Mouse (Mus musculus) layer of hippocampus, adult 8-10 months (tissue): ENCODE results near the gene Tnip3. TPM values are rescaled to one million over a fixed set of nuclear protein-coding genes. Genes with fewer than 3 reads are reported as not detected.

Experiments
- DNase-seq, 2 experiments: peaks; one replicate each; pipeline ENCODE4 v3.0.0; 2022; ENCODE audit warnings: low spot score in 2 of 2
- total RNA-seq, 4 experiments: library from RNA; stranded (reverse); gene quantifications; 2 replicates each; pipeline ENCODE4 v1.2.4; 2022

The Tnip3 gene
- not detected for total RNA-seq

DNA sequence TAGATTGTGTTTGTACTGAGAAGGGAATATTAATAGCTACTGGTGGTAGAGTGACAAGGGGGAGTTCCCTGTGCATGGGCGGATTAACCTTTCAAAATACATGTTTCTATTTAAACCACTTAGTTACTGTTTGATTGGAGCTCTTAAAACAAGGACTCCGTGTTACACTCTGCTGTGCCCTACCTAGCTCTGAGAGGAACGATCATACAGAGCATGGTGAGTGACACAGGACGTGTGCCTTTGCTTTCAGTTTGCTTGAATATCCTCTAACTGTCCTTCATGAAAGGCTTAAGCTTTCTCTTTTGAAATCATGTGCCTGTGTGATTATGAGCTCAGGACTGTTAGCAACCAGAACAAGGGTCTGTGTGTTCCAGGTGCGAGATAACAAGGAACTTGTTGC, at the start of gene Tnip3:
Gene Tnip3 (plus strand): TSS at position 122 of the 400 bp plus-strand sequence.
- DNase-seq = no peak

DNA sequence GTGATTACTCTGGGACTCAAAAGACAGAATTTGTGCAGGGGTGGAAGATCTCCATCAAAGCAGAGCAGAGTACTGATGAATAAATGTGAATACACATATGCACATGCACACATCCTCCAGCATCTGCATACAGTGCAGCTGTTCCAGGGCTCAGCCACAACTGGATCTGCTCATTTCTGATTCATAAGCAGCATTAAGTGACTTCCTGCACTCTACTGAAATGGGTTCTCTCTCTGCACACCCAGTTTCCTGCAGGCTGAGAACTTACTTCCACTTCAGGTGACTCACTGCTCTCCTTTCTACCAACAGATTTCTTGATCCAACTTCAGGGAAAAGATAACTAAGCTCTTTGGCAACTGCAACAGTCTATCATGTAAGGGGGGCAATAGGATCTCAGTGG, 26.3 kb upstream of the Tnip3 start:
- DNase-seq = no peak

DNA sequence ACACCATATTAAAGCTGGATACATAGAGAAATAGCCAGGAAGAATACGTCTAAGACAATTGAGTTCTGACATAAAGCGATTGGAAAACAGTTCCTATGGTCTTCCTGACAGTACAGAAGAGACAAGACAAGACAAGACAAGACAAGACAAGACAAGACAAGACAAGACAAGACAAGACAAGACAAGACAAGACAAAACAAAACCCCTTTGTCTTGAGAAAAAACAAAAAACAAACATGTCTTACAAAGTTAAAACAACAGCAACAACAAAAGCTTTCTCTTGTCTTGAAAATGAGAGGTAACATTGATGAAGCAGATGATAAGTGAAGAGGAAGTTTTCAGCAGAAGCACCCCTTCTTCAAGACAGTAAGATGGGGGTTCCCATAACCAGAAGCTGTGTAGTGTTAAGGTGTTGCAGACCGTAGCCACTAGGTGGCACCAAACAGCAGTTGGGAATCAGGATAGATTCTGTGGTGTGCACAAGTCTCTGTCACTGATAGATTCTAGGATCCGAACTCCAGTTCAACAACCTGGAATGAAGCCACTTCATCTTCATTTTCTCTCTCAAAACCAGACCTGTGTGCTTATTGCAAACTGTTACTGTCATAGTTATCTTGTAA, 15.0 kb upstream of the Tnip3 start:
- DNase-seq = peak; percentile 33 to 69

DNA sequence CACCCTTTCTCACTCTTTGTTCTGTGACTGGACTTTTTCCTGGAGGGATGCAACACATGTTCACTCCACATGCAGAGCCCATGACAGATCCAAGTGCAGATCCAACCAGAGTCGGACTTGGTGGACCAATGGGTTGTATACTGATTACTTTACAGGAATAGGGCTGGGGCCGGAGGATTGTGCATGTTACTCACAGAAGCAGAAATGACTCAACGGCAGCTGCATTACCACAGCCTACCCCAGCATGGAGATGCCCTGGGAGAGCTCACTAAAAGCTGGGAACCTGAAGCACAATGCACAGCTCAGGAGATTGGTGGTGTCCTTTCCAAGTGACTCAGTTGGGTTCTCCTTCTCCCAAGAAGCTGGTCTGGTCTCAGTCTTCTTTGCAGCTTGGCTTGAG, 11.3 kb upstream of the Tnip3 start:
- no peak for DNase-seq

DNA sequence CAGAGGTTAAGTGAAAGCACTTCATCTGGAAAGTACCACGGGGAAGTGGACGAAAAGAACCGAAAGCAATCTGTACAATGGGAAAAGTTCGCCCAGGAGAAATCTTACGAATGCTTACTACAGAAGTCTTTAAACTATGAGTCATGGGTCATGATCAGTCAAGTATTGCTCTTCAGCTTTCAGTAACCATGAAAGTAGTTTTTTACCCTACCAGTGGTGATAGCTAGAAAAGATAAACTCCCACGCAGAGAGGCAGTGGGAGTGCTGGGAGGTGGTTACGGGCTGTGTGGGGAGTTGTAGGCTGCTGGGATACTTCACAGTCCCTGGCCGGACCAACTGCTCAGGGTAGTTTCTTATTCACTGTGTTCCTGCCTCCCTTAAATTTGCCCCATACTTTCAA, 8.4 kb upstream of the Tnip3 start:
- DNase-seq = no peak

DNA sequence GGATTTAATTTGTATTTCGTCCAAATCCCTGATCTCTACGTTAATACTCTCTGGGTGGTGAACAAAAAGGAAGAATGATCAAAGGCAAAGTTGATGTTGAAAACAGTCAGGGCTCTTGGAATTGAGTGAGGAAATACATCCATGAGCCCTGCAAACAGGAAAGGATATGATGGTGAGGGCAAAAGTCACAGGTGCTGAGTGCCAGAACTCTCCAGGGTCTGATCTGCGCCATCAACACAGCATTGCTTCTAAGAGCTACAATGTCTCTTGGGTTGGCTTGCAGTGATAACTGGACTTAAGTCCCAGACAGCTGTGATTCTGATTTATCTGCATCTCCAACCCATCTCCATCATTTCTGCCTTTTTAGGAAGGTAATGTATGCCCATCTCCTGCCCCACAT, 4.3 kb upstream of the Tnip3 start:
- no peak for DNase-seq

DNA sequence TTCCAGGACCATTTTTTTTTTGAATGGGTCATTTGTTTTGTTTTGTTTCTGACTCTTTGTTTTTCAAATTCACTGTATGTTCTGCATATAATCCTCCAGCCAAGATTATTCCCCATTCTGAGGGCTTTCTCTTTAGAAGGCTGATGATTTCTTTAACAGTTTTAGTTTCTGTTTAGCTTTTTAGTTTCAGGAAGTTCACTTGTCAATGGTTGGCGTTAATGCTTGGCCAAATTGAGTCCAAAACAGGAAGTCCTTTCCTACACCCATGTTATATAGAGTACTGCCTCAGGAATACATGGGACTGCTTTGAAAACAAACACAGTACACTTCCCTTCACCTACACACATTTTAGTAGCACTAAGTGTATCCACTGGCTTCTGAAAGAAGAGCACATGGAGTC, 2.8 kb downstream of the Tnip3 start:
- DNase-seq = no peak

DNA sequence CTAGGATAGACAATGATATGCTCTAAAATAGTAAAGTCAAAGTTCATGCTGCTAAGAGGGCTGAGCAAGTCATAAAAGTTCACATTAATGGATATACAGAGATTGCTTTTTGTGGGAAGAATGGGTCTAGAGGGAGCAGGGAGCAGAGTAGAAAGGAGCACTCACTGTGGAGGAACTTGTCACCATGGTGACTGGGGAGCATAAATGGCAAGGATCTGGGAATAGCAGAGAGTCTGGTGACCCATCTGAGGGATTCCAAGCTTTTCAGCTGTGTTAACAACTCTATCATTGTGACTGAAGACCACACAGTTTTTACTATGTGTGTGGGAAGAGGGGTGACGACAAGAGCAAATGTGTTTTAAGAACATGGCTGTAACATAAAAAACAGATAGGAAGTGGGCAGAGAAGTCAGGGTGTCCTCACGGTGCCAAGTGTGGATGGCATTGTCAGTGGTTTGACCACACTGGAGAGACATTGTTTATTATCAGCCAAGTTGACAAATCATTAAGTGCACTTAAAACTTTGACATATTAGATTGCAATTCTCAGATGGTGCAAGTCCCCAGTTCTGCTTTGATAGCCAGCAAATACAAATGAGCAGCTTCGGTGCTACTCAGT, 6.2 kb downstream of the Tnip3 start:
- no peak for DNase-seq

DNA sequence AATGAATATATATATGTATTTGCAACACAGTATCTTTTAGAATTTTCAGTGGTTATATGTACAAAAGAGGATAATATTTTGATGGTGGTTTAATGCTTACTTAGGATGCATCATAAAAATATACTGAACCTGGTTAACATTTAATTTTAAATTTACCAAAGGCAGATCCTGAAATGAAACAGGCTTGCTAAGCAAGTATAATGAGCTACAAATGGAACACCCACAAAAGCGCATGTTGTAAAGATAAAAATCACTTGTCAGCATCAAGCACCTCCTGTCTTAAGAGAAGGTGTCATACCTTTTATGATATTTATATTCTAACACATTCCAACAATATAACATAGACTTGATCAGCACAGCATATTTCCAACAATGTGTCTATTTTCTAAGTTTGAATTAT, 8.6 kb downstream of the Tnip3 start:
- DNase-seq = no peak

DNA sequence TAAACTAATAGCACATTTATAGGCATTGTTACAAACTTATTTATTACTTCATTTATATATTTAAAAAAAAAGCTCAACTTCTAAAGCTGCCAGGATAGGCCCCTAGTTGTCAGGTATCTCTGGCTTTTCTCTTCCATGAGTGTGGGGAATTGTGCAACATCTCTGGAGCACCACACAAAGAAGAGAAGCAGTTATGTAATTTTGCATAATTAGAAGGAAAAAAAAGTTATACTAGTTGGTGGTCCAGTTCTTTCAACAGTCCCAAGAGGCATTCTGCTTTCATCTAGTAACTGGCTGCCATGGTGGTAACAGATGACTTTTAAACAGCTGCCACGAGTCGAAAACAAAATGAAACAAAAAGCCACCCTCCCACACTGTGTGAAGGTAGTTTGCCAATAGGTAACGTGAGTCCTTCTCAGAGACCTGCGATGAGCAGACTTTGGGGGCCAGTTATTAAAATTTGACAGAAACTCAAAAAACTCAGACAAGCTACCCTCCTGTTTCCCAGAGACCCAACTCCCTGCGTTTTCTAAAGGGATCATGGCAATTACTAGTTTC, 12.3 kb downstream of the Tnip3 start:
- DNase-seq = no peak

DNA sequence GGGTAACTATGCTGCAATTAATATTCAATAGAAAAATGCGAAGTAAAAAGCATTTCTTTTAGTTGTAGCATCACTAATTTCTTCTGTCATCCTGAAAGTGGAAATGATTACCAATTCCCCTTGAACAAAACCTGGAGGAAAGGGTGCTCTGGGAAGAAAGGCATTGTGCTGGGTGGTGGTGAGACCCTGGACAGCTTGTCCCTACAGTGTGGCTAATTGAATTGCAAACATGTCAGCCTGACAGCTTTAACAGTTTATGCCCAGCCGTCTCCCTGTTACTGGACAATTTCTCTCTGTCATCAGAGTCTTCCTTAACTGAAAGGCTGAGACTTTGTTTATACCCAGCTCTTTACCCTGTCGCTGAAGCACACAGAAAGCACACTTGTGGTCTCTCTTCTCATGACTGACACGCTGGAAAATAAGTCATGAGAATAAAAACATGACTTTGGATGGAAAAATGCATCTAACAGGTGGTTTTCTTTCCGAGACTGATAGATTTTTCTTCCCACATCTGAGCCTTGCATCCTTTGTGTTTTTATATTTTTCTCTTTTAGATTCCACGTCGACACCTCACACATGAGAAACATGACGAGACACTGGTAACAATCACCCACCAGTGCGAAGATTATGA, 13.0 kb downstream of the Tnip3 start:
- no peak for DNase-seq

DNA sequence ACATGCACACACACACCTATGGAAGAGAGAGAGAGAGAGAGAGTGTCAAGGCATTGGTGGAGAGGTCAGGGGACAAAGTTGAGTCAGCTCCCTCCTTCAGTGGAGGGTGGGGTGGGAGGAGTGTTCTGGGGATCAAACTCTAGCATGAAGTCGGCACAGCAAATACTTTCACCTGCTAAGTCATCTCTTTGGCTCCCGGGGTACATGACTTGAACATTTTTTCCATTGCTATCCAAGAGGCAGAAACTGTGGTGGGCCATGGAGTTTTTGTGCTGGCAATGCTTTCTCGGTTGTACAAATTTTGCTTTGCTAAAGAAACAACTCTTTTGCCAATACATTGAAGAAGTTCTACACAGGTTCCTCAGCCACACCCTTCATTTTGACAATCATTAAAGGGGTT, 13.8 kb downstream of the Tnip3 start:
- no peak for DNase-seq

DNA sequence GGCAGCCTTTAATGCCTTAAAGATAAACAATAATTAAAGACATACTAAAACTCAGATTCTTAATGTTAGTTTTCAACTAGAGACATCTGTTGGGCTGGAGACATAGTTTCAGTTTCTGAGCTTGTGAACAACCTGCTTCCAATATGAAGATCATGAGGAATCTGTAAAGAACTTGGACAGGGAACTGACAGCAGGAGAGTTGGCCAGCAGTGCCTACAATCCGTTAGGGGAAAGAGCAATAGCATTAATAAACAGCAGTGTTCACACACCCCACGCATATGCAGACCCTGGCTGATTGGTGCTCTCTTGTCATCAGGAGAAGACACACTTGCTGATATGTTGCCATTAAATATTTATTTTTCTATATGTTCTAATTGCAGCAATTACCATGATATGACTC, 15.0 kb downstream of the Tnip3 start:
- no peak for DNase-seq

DNA sequence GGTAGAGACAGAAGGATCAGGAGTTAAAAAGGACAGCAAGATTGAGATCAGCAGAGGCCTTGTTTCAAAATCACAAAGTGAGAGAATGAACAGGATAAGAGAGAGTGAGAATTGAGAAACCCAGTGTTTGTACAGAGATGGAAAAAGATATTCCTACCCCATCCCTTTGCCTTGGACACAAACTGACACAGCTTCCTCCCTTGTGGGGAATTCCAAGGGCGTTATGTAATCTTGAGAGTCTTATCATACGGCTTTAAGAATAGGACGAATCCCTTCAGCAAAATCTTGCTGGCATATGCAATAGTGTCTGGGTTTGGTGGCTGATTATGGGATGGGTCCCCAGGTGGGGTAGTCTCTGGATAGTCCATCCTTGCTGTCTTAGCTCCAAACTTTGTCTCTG, 16.0 kb downstream of the Tnip3 start:
- DNase-seq = no peak

DNA sequence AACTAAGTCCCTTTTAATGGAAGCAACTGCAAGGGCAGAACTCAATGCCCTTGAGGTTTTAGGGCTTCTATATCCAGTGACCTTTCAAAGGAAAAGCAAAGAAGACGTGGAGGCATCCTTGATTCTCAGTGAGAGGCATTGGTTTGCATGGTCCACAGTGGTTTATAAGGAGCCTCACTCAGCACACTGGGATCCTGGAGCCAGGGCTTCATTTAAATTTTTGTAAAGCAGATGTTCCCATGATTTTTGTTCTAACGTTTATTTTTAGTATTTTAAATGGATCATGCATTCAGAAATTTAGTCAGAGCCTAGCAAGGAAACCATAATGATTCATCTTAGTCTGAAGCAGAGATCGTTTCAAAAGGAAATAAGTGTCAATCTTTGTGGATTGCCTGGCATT, 17.3 kb downstream of the Tnip3 start:
- DNase-seq = no peak

DNA sequence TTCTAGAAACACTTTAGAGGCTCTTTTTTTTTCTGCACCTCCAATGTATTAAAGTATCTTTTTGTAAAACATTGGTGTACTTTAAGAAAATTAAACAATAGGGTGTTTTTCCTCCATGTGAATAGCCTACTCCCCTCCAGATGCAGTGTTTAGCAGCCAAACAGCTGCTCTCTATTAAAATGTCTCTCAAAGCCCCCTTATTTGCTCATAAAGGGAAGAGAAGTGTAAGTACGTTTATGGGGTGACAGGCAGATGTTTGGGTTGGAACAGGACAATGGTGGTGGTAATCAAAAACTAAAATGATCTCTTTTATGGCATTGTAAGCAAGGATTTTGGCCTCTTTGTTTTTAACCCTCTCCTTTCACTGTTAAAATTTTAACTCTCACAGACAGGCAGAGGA, 17.8 kb downstream of the Tnip3 start:
- DNase-seq = no peak

DNA sequence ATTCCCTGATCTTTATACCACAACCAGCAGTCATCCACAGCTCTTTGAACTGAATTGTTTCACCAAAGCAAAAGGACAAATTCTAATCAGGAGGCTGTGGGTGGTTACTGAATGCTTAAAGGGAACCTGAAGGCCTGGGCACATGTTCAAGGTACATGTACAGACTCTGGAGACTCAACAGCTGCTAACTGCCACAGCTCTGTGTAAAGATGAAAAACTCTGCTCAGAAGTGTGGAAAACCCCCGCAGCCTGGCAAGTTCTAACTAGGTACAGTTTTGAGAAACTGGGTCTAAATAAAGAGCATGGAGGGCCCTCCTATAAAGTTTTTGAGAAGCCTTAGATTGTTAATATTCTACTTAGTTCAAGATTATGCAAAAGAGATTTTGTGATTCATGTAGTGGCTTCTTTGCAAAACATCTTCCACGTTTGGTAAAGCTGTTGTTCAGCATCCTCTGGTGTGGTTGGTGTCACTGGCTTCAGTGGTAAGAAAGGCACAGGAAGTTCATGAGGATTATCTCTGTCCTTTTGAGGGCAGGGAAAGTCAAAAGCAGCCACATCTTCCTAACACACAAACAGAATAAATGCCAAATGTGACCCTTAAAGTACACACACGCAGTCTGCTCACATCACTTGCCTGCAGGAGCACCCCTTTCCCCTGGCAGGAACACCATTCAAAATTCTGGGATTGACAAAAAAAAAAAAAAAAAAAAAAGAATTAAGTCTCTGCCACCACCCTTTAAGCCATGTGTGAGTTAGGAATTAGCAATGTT, 39.0 kb downstream of the Tnip3 start:
- peak; percentile 9 to 20 for DNase-seq

DNA sequence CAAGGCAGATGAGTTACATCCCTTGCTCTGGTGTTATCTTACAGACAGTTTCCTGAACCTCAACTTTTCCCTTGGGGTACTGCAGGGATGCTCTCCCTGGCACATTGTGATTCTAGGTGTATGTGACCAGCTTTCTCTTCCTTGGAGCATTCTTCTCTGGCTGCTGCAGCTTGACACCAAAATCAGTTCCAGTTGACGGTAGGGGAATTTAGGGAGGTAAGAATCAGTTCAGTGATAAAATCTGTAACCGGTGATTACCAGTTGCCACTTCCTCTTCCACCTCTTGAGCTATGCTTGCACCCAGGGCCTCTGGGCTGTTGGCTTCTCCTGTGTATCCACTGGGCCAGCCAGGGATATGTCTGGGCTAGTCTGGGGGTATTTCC, 39.5 kb downstream of the Tnip3 start:
- no peak for DNase-seq

DNA sequence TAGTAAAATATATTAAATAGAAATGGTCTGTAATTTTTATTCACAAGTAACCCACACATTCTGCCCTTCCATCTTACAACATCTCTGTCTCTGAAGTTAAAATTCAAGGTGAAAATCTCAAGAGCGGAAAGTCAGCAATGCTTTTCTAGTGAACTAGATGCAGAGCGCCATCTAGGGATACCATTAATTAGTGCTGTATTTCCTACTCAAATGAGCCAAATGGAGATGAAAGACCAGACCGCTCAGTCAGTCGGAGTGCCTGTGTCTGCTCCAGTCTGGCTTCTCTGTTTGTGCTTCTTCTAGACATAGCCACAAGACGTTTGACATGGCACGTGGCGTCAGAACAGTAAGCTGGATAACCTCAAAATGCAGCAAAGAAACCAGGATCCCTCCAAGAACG, 44.6 kb downstream of the Tnip3 start:
- DNase-seq = peak; percentile 11 to 28

DNA sequence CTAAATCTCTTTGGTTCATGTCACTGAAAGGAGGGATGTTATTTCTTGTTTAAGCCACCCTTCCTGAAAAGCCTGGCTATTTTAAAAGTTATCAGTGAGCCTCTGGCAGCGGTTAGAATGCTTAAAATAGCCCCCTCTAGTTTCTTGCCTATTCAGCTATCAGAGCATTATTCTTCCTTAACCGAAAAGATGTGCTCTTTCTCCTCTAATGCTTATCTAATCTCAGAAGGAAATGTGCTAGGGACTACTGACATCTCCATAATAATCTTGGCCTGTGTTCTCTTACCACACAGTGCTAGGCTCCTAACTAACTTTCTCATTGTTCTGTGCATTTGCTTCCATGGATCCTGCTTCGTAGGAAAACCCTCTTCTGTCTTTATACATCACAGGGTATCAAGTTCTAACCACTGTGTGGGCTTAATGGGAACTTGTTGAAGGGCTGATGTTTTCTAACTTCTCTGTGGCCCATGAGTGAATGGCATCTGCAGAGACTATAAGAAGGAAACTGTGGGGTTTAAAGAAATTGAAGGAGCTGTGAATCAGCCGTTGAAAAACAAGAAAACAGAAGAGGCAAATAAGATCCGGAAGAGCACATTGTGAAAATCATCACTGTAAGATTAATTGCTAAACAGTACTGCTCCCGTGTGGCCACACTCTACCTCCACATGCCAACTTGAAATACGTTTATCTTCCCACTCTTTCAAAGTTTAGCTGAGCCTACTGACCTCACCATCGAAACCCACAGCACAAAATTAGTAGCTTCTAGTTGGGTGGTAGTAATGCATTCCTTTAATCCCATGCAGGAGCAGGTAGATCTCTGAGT, 53.2 kb downstream of the Tnip3 start:
- no peak for DNase-seq

DNA sequence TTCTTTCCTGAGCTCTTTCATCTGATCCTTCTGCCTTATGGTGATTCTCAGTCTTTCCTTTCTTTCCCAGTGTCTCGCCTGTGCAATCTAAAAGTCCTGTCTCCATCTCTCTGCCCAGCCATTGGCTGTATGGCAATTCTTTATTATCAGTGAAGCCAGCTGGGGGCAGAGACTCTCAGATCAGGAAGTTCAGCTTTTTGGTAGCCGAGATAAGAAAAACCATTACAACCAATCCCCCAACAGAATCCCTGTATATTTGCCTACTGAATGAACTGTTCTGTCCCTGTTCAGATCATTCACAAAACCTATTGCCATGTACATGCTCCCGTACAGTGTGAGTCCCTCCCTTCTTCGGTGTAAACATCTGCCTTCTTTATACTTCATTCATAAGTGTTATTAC, 57.9 kb downstream of the Tnip3 start:
- no peak for DNase-seq
